Mouse (Mus musculus) kidney, postnatal 14 days (tissue): Measurements from ENCODE around the gene Cst6.
A peak's percentile ranks its signal among the peaks of the same experiment; 100 is the strongest.
"Not testable (repeated sequence)": the region's sequence is repeated elsewhere in the genome, so short reads cannot be mapped to it uniquely, and the experiment has no call there.

Experiments used
- DNase-seq: peaks from one replicate; pipeline ENCODE4 v3.0.0; 2022; ENCODE audit warnings: mixed read lengths

Cst6 gene

GRCm38 (mm10) chr19:5349502-5349873, at the start of gene Cst6:
TSS of gene Cst6 (minus strand) at chr19:5349574.
- not testable (repeated sequence) for DNase-seq

- no peak for DNase-seq
Measured at GRCm38 (mm10) chr19:5395371-5395770, 46.0 kb upstream of the Cst6 start.

- DNase-seq = no peak
Measured at GRCm38 (mm10) chr19:5394168-5394567, 44.8 kb upstream of the Cst6 start.

GRCm38 (mm10) chr19:5392892-5393291, 43.5 kb upstream of the Cst6 start:
- peak; percentile 85 for DNase-seq

GRCm38 (mm10) chr19:5390416-5390815, 41.0 kb upstream of the Cst6 start:
- DNase-seq = no peak

GRCm38 (mm10) chr19:5389647-5390046, 40.3 kb upstream of the Cst6 start:
- peak; percentile 37 for DNase-seq

GRCm38 (mm10) chr19:5388588-5389242, 39.3 kb upstream of the Cst6 start, which contains the start of gene Sart1:
TSS of gene Sart1 (minus strand) at chr19:5388703.
- DNase-seq = peak; percentile 98

GRCm38 (mm10) chr19:5388011-5388441, 38.7 kb upstream of the Cst6 start:
- no peak for DNase-seq

- no peak for DNase-seq
Measured at GRCm38 (mm10) chr19:5384715-5385114, 35.3 kb upstream of the Cst6 start.

GRCm38 (mm10) chr19:5383326-5383725, 34.0 kb upstream of the Cst6 start:
- DNase-seq = no peak

- DNase-seq = no peak
Measured at GRCm38 (mm10) chr19:5377446-5377845, 28.1 kb upstream of the Cst6 start.

- no peak for DNase-seq
Measured at GRCm38 (mm10) chr19:5374748-5375147, 25.4 kb upstream of the Cst6 start.

GRCm38 (mm10) chr19:5374177-5374576, 24.8 kb upstream of the Cst6 start:
- DNase-seq = no peak

GRCm38 (mm10) chr19:5372724-5373123, 23.4 kb upstream of the Cst6 start:
- DNase-seq = no peak

- no peak for DNase-seq
Measured at GRCm38 (mm10) chr19:5370932-5371331, 21.6 kb upstream of the Cst6 start.

GRCm38 (mm10) chr19:5367455-5367854, 18.1 kb upstream of the Cst6 start:
- no peak for DNase-seq

GRCm38 (mm10) chr19:5367053-5367359, 17.6 kb upstream of the Cst6 start, which contains the start of gene Banf1:
TSS of gene Banf1 (minus strand) at chr19:5367168.
- no peak for DNase-seq

- peak; percentile 97 for DNase-seq
Measured at GRCm38 (mm10) chr19:5366175-5367052, 17.0 kb upstream of the Cst6 start, which contains the start of gene Eif1ad. TSS of gene Eif1ad (plus strand) at chr19:5366741.

GRCm38 (mm10) chr19:5365751-5366150, 16.4 kb upstream of the Cst6 start:
- DNase-seq = no peak

GRCm38 (mm10) chr19:5364124-5364523, 14.8 kb upstream of the Cst6 start:
- no peak for DNase-seq

GRCm38 (mm10) chr19:5362186-5362585, 12.8 kb upstream of the Cst6 start:
- no peak for DNase-seq

GRCm38 (mm10) chr19:5356080-5356479, 6.7 kb upstream of the Cst6 start:
- no peak for DNase-seq

GRCm38 (mm10) chr19:5353609-5354008, 4.2 kb upstream of the Cst6 start:
- no peak for DNase-seq
